Mouse (Mus musculus) lung, postnatal 0 days (tissue): Measurements from ENCODE around the gene Inafm2.

Experiments used
- CTCF ChIP-seq: IDR thresholded peaks from 2 replicates; pipeline ENCODE4 v1.5.1; 2016; ENCODE audit warnings: antibody characterized with exemption, mild to moderate bottlenecking
- EP300 ChIP-seq: IDR thresholded peaks from 2 replicates; pipeline ENCODE4 v1.6.1; 2016; ENCODE audit warnings: antibody characterized with exemption, mild to moderate bottlenecking, control low read depth

- TF ChIP-seq CTCF (no peak), EP300 (no peak)
Observed at GRCm38 (mm10) chr2:118760311-118761025, 14.9 kb downstream of the Inafm2 start.
